Mouse (Mus musculus) brain, embryonic 14.5 days (tissue): ENCODE measurements at regions not wholly inside any gene's neighbourhood (a gene's known extent, or its start where the extent isn't known, plus 50 kb on each side); places are given as distances from the start of the nearest gene placed in this dataset.
A peak's percentile ranks its signal among the peaks of the same experiment; 100 is the strongest.

Experiments
- DNase-seq: peaks from one replicate; pipeline ENCODE4 v3.0.0-alpha.2; 2011; ENCODE audit warnings: low read depth
- CTCF ChIP-seq: fragments of 200-500 bp; IDR thresholded peaks from 2 replicates; pipeline ENCODE4 v1.5.1; 2012; ENCODE audit warnings: inconsistent platforms, mild to moderate bottlenecking, moderate library complexity, borderline replicate concordance; ENCODE audit not compliant: insufficient read depth, insufficient read length; ENCODE audit errors: extremely low read depth
- POLR2A ChIP-seq: fragments of 200-500 bp; IDR thresholded peaks from 2 replicates; pipeline ENCODE4 v1.6.1; 2012; ENCODE audit warnings: mild to moderate bottlenecking, inconsistent platforms, borderline replicate concordance; ENCODE audit not compliant: poor library complexity, insufficient read depth, insufficient read length, severe bottlenecking; ENCODE audit errors: extremely low read depth

DNA sequence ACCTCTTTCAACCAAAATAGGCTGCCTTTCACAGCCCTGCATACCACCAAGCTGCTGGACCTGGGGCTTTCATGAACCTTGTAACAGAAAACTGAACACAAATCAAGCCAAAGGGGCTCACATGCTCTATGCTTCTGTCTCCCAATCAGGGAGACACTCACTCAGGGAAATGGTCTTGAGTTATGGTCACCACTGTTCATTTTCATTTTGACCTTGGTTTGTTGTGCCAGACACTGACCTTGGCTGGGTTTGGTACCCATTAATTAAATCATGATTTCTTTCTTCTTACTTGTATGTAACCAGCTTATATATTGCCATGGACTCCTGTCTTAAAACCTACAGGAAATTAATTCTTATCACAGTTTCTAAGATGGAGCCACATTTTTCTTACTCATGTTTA is 381.5 kb downstream of the Dnajb9 start:
- no peak for DNase-seq
- no peak for TF ChIP-seq CTCF
- no peak for TF ChIP-seq POLR2A

DNA sequence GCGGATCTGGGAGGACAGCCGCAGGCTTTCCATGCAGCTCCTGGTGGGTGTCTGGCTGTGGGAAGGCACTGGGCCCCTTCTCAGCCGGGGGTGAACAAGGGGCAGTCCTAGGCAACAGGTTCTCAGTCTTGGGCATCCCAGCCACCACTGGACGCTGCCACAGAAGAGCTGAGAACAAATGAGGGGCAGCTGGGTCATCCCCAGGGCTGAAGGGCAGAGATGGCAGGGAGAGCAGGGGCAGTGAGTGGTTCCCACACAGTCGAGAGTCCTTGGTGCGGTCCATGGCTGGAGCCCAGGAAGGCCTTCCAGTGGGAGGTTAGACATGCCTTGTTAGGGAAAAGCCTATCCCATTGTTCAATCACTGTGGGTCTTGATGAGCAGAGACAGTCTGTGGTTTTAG is 382.2 kb downstream of the Dnajb9 start:
- no peak for DNase-seq
- no peak for TF ChIP-seq POLR2A
- no peak for TF ChIP-seq CTCF

DNA sequence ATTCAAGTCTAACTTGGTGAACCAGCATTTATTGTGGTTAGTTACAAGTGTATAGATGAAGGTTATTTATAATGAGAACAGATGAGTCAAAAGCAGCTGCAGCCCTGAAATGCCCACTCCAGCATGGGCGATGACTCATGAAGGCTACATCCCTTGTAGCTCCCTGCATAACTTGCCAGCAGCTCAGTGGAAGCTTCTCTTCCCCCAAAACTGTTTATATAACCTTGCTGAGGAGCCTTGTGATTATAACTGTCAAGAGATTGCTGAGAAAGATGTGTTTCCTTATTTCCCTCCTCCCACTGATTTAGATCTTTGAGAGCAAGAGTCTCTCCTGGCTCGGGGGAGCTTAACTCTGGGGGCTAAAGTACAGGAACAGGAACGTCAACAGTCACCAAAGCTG is 382.8 kb downstream of the Dnajb9 start:
- TF ChIP-seq CTCF (no peak), POLR2A (no peak)
- no peak for DNase-seq

GRCm38 (mm10) chr12:43813559-43813958 is 396.6 kb downstream of the Dnajb9 start:
- DNase-seq = peak; percentile 84
- no peak for TF ChIP-seq POLR2A
- peak; percentile 55; the same call in 1 of the 2 replicates for TF ChIP-seq CTCF

GRCm38 (mm10) chr12:43772766-43773165 is 437.4 kb downstream of the Dnajb9 start:
- no peak for TF ChIP-seq CTCF
- TF ChIP-seq POLR2A = no peak
- peak; percentile 10 for DNase-seq

DNA sequence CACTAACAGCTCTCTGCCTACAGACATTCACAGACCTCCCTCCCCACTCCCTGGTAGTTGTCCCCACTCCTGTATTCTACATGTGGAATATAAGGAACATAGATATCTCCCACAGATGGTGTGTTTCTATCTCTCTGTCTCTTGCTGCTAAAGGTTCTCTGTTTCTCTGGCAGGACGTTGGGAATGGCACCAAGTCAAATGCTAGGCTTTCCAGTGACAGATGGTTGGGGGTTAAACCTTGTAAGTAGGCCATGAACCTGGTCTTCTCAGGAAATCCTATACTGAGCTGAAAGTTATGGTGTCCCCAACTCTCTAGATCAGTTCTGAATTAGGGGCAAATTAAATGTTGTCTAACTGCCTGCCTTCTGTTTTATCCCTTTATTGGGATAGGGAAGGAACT is 448.0 kb downstream of the Dnajb9 start:
- TF ChIP-seq CTCF (no peak), POLR2A (no peak)
- no peak for DNase-seq
